Comparison of ENCODE assay signal across 9 mouse cellular contexts in genomic region chr8:92493403-92493802, GRCm38 (mm10).
DNase-seq lines count a peak whose midpoint lies in the region; ATAC-seq and TF ChIP-seq lines count a peak whose summit lies in the region.
"Had no signal": no experiment of that assay in that cellular context is flagged by ENCODE, and none has a peak within 500 bp of the region (broad histone marks: within the 10 kb centered on the region; RNA-seq: fewer than 3 reads in every experiment).

No protein-coding gene starts in this region.

- peak; percentile 21; the same call in 1 of the 2 replicates for TF ChIP-seq CTCF in forebrain, postnatal 0 days (IDR thresholded peaks at IDR 0.05; ENCODE audit: low read depth)

- H3K36me3 ChIP-seq in forebrain, postnatal 0 days (ENCODE audit: insufficient read depth), result no peaks in the 10 kb centered on the region
- no peaks in the 10 kb centered on the region for H3K36me3 ChIP-seq in forebrain, embryonic 12.5 days (replicated peaks)
- no peaks in the 10 kb centered on the region for H3K36me3 ChIP-seq in heart, embryonic 15.5 days

- H3K4me2 ChIP-seq in forebrain, postnatal 0 days (ENCODE audit: low read depth), result no peak overlapping the region
- H3K4me2 ChIP-seq in forebrain, embryonic 12.5 days, result no peak overlapping the region
- H3K4me2 ChIP-seq in heart, embryonic 15.5 days, result no peak overlapping the region

- WGBS in forebrain, postnatal 0 days, result 50% methylated on average over 4 of the region's 4 CpGs
- WGBS in forebrain, embryonic 12.5 days, result 60% methylated on average over 4 of the region's 4 CpGs
- WGBS in heart, embryonic 15.5 days, result 26% methylated on average over 4 of the region's 4 CpGs

- ATAC-seq in forebrain, postnatal 0 days, result peak; percentile 78
- no peak for ATAC-seq in forebrain, embryonic 12.5 days (ENCODE audit: low FRiP score)
- peak; percentile 90 for ATAC-seq in heart, embryonic 15.5 days (replicated peaks; ENCODE audit: insufficient number of reproducible peaks, insufficient read depth, low FRiP score, low read depth)

- H3K9ac ChIP-seq in forebrain, postnatal 0 days, result no peak overlapping the region
- no peak overlapping the region for H3K9ac ChIP-seq in forebrain, embryonic 12.5 days
- no peak overlapping the region for H3K9ac ChIP-seq in heart, embryonic 15.5 days

- H3K27ac ChIP-seq in forebrain, postnatal 0 days (ENCODE audit: low read depth, low read length), result no peak overlapping the region
- H3K27ac ChIP-seq in forebrain, embryonic 12.5 days, result no peak overlapping the region
- peak overlapping the region; percentile 23 for H3K27ac ChIP-seq in heart, embryonic 15.5 days

- no peaks in the 10 kb centered on the region for H3K9me3 ChIP-seq in forebrain, postnatal 0 days (ENCODE audit: low read length)
- H3K9me3 ChIP-seq in forebrain, embryonic 12.5 days, result no peaks in the 10 kb centered on the region
- no peaks in the 10 kb centered on the region for H3K9me3 ChIP-seq in heart, embryonic 15.5 days (replicated peaks)

- no peaks in the 10 kb centered on the region for H3K27me3 ChIP-seq in forebrain, postnatal 0 days (ENCODE audit: insufficient read depth, low read length)
- H3K27me3 ChIP-seq in forebrain, embryonic 12.5 days, result no peaks in the 10 kb centered on the region; the same call in 1 of the 2 replicates
- H3K27me3 ChIP-seq in heart, embryonic 15.5 days, result no peaks in the 10 kb centered on the region
- H3K27me3 ChIP-seq: CH12.LX had no signal

- H3K4me1 ChIP-seq in forebrain, postnatal 0 days (ENCODE audit: insufficient read depth), result no peaks in the 10 kb centered on the region
- no peaks in the 10 kb centered on the region for H3K4me1 ChIP-seq in forebrain, embryonic 12.5 days
- H3K4me1 ChIP-seq in heart, embryonic 15.5 days (replicated peaks), result peaks cover 10% of the 10 kb centered on the region

- DNase-seq in forebrain, postnatal 0 days, result peak; percentile 34
- DNase-seq in right cerebral cortex, postnatal 10 days (ENCODE audit: low spot score in 2 of 2), result peak; percentile 35 to 39
- DNase-seq in right cerebral cortex, adult 2 months (ENCODE audit: low spot score in 2 of 2), result no peak
- DNase-seq in lung, postnatal 4 days, result peak; percentile 61 to 78
- no peak for DNase-seq in spleen, postnatal 10 days (ENCODE audit: low spot score in 2 of 2)
- DNase-seq in liver, result no peak

- H3K4me3 ChIP-seq in forebrain, postnatal 0 days (ENCODE audit: low read depth, low read length), result no peak overlapping the region
- no peak overlapping the region for H3K4me3 ChIP-seq in forebrain, embryonic 12.5 days (replicated peaks)
- H3K4me3 ChIP-seq in heart, embryonic 15.5 days, result no peak overlapping the region

Comparison
In these comparisons a context has a peak if more than half of its experiments do, and no peak if none do; other contexts are left out.
1. DNase-seq: peak in forebrain, postnatal 0 days (single experiment), right cerebral cortex, postnatal 10 days (2 of 2) and lung, postnatal 4 days (2 of 2); none in right cerebral cortex, adult 2 months (0 of 2), spleen, postnatal 10 days (0 of 2) and liver (single experiment).